Mouse (Mus musculus): ENCODE data around the gene Lrrc36.
A peak's percentile ranks its signal among the peaks of the same experiment; 100 is the strongest.

Lrrc36 gene

DNA sequence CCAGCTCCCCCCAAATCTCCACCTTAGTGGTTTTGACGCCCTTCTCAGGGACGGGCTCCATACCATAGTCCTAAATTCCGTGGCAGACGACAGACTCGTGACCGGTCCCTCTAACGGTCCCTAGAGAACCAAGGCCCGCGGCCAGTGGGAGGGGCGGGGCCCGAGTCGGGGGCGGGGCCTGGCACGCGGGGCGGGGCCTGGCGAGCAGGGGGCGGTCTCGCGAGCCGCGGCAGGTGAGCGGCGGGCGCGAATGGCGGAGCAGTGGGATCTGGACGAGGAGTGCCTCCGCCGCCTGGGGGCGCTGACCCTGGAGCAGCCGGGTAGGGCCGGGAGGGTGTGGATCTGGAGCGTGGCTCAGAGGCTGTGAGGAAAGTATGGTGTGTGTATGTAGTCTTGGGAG, at the start of gene Lrrc36, which contains the start of gene Kctd19:
Gene Lrrc36, plus strand, starts transcription at position 181 of the 400 bp plus-strand sequence.
Gene Kctd19, minus strand, starts transcription at position 112 of the 400 bp plus-strand sequence.
- peak; percentile 56 for DNase-seq

DNA sequence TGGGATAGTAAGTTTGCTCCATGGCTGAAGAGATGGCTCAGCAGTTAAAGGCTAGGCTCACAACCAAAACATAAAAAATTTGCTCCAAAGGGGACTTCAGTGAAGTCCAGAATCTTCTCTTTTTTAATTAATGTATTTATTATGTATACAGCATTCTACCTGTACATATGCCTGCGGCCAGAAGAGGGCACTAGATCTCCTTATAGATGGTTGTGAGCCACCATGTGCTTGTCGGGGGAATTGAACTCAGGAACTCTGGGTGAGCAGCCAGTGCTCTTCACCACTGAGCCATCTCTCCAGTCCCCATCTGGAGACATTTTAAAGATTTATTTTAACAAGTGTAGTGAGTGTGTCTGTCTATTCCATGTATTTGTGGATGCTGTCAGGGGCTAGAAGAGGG, 46.3 kb upstream of the Lrrc36 start:
- peak; percentile 20 to 30 for DNase-seq

DNA sequence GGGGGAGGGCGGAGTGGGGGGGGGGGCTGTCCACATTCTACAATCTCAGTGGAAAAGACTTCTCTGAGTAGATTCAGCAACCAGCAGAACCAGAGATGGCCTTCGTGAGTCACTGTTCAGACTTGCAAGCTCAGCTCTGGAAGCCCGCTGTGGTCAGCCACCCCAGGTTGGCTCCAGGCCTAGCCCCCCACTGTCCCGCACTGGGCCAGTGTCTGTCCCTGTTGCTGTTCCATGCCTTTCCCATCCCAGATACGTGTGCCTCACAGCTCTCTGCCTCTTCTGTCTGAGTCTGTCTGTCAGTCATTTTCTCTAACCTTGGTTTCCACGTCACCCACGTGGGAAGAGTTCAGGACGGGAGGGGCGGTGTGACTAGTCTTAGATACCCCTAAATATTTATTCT, 40.9 kb upstream of the Lrrc36 start:
- no peak for DNase-seq

DNA sequence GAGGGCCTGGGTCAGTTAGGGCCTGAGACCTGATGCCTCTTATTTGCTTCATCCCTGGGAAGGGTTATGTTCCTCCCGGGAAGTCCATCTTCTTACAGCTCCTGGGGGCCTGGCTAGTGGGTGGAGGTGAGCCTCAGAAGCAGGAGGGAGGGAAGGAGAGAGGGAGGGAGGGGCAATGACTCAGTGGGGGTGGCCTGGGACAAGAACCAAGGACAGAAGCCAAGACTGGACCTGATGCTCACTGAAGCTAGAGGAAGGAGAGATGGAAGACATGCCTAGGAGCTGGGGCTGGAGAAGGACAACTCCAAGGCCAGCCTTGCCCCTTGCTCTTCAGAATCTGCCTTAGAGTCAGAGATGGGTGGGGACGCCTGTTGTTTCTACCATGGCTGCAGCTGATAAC, 40.3 kb upstream of the Lrrc36 start, which contains the start of gene Plekhg4:
Gene Plekhg4, plus strand, starts transcription at position 243 of the 400 bp plus-strand sequence.
- DNase-seq, result no peak

DNA sequence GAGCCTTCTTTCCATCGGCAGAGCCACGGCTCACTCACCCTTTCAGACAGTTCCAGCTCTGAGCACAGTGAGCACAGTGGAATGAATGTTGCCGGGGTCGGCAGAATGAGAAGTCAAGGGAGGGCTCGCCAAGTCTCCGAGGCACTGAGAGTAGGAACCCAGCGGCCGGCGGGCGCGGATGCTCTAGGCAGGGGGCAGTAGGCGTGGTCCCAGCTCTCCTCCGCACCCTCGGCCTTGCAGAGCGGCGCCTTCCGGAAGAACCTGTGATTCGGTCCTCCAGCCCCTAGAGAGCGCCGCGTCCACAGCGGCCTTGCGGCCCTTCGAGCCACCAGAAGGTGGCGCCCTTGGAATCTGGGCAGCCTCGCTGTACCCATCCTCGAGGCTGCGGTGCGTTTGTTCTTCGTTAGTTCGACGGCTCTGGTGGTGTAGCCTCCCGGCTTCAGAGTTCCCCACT, 38.8 kb upstream of the Lrrc36 start:
- peak; percentile 67 to 71 for DNase-seq

DNA sequence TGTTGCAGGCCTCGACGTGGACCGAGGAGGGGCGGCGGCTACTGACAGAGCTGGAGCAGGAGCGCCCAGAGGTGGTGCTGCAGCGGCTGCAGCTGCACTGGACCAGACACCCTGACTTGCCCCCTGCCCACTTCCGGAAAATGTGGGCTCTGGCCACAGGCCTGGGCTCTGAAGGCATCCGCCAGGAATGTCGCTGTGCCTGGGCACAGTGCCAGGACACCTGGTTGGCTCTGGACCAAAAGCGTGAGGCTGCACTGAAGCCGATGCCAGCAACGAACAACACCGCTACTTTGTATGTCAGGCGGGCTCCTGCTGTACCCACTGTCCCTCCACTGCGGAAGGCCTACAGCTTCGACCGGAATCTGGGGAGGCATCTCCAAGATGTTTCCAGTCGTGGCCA, 34.7 kb upstream of the Lrrc36 start:
- no peak for DNase-seq

DNA sequence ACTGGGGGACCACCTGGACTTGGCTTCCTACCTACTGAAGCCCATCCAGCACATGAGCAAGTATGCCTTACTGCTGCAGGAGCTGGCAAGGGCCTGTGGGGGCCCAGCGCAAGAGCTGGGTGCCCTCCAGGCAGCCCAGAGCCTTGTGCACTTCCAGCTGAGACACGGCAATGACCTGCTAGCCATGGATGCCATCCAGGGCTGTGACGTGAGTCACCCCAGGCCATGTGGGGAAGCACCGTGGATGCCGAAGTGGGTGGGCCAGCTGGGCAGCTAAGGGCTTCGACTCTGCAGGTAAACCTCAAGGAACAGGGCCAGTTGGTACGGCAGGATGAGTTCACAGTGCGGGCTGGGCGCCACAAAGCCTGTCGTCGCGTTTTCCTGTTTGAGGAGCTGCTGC, 33.1 kb upstream of the Lrrc36 start:
- no peak for DNase-seq

DNA sequence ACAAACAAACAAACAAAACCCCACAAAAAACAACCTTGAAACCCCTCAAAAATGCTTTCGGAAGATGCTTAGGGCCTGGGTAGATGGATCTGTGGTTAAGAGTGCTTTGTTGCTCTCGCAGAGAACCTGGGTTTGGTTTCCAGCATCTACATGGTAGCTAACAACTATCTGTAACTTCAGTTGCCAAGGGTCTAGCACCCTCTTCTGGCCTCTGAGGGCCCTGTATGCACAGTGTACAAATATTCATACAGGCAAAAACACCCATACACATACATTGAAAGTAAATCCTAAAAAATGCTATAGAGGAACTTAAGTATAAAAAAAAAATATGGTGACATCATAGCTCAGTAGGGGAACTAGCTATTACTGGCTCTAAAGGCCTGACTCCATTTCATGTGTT, 29.3 kb upstream of the Lrrc36 start:
- no peak for DNase-seq

DNA sequence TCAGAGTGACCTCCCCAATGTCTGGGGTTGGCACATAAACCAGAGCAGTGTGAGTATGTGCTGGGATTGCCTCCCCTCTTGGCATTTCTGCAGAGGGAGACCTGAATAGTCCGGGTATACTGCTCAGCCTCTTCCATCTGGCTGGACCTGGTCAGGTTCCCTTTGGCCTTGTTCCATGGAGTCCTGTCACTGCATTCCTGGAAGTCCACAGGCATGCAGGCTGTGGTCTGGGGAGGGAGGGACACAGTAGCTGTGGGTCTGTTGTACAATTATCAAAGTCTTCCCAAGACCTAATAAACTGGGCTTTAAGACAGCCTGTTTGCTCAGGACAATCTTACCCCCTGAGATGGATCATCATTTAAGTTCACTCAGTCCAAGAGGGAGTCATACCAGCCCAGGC, 26.2 kb upstream of the Lrrc36 start:
- DNase-seq, result no peak

DNA sequence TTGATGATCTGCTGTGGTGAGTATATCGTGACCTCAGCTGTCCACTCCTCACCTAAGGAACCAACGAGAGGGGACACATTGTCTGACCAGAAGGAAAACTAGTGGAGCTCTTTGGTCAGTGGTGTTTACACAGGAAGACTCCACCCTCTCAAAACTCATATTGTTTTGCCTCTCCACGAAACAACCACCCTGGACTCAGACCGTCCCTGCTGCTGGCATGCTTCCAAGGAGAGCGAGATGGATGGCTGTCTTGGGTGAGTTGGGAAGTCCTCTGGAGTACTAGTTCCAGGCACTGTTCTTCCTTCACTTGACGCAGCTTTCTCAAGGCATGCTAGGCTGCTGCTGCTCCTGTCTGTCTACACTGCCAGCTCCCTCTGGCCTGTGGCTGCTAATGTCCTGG, 24.3 kb upstream of the Lrrc36 start:
- no peak for DNase-seq

DNA sequence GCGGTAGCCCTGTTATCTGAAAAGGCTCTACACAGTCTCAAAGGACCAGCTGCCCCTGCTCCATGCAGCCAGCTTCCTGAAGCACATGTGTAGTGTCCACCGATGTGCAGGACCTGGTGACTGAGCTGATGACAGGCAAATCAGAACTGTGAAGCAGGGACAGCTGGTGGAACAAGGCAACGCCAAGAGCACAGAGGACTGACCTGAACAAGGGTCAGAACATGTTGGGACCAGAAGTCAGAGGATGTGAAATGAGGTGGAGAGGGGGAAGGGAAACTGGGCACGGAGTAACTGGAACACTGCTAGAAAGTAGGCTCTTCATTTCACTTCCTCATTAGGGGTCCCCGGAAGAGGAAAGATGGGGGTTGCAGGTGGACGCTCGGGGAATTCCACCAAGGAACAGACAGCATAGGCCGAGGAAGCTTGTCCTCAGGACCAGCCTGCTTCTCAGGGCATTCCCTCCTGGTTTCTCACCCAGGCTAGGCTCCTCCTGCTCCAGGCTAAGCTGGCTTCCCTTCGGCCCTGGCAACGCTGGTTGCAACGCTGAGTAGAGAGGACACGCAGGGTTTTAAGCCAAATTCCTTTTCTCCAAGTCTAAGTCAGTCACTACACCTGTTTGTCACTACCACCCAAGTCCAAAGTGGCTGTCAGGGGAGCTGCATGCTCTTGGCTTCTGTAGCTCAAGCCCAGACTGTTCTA, 20.1 kb upstream of the Lrrc36 start:
- no peak for DNase-seq

DNA sequence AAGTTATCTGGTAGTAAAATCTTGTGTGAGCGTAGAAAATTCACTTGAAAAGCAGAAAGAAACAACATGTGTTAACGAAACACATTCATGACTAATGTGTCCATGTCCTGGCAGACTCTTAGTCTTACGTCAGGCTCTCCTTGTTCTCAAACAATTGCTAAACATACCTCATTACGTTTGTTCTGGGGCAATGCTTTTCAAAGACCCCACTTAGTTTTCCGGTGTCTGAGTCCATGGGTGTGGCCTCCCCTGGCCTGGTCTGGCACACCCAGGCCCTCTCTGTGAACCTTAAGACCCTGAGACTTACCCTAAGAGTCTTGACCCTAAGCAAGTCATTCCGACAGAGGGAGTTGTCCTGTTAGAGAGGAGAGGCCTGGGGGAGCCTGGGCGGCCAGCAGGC, 19.5 kb upstream of the Lrrc36 start:
- DNase-seq, result no peak

DNA sequence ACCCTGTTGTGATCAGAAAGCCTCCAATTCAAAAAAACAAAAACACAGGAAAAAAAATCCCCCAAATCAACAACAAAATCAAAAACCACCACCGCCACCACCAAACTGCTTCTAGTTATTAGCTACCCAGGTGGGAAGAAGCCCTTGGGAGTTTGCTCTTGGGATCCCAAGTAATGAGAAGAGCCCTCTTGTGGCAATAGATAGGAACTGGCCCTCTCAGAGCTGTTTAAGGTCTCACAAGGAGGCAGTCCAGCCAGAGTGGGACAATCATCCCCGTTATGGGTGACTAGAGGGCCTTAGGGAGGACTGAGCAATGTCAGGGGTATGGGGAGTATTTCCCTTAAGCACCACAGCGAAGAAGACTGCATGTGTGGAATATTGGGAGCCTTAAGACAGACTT, 15.6 kb upstream of the Lrrc36 start:
- DNase-seq, result peak; percentile 27 to 40

DNA sequence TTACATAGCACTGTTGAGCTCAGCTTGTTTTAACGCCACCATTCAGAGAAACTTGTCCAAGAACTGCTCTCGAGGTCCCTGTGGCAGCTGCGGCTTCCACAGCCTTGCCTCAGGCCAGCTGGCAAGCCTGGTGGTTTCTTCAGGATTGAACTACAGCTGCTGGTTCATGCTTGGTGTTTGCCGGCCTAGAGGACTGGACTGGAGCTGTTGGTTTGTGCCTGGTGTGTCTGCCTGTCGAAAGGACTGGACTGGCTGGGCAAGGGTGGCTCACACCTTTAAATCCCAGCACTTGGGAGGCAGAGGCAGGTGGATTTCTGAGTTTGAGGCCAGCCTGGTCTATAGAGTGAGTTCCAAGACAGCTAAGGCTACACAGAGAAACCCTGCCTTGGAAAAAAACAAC, 13.4 kb upstream of the Lrrc36 start:
- no peak for DNase-seq

DNA sequence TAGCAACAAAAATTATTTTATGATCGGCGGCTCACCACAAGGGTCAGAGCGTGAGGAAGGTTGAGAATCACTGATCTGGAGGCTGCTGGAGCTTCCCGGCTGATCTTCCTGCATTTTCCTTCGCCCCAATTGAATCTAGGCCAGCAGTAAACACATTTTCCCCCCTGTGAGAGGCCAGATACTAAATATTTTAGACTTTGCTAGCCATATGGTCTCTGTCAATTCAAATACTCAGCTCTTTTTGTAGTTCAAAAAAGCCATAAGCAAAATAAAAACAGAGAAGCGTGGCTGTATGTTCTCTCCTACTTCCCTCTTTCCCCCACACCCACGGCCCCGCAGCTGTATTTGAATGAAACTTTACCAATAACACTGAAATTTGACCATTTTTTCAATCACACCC, 9.9 kb upstream of the Lrrc36 start:
- DNase-seq, result no peak

DNA sequence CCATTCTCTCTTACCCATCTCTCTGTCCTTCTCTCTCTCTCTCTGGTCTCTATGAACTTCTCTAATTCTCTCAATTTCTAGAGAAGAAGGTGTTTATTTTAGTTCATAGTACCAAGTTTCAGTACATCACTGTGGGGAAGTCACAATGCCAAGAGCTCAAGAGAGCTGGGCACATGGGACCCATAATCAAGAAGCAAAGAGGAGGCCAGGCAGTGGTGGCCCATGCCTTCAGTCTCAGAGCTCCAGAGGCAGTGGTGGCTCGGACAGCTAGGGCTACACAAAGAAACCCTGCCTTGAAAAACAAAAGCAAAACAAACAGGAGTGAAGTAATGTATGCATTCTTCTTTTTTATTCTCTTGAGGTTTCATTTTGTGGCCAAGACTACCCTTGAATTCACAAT, 8.9 kb upstream of the Lrrc36 start:
- DNase-seq, result no peak

DNA sequence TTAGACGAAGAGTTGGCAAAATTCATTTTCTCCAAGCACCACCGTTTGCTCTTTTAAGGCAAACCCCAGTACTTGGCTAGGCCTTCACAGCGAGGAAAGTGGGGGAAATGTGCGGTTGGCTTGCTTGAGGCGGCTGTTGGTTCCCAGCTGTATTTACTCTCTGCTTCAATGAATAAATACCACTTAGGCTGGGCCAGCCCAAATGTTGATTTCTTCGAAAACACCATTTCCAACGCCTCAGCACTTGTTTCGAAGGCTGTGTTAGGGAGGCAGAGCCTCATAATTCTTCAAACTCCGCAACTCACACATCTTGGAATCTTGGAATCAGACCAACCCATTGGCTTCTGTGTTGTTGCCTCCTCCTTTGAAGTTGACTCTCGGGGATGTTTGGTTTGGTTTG, 7.0 kb upstream of the Lrrc36 start:
- DNase-seq, result no peak

DNA sequence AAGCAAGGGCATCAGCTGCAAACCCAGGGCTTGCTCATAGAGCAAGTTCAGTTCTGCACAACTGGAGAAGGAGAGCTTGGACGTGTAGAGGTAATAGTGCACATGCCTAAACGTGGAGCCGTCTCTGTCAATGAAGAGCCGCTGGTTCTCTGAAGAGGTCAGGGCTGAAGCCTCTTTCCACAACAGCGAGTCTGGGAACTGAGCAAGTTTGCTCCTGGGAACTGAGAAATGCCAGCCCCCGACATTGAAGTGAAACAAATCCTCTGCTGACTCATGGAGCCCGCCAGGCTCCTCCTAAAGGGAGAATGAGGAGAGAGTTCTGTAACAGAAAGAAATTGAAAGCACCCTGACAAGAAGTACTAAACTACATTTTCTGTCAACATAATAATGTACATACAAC, 5.0 kb upstream of the Lrrc36 start:
- no peak for DNase-seq

DNA sequence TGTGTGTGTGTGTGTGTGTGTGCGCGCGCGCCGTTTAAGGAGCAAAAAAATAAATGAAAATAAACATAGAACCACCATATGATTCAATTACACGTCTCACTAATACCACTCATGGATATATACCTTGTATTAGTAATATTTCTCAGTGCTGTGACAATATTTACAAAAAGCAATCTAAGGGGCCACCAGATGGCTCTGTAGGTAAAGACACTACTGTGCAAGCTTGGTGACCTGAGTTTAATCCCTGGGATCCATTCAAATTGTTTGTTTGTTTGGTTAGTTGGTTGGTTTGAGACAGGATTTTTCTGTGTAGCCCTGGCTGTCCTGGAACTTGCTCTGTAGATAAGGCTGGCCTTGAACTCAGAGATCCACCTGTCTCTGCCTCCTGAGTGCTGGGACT, 3.4 kb upstream of the Lrrc36 start:
- DNase-seq, result no peak

DNA sequence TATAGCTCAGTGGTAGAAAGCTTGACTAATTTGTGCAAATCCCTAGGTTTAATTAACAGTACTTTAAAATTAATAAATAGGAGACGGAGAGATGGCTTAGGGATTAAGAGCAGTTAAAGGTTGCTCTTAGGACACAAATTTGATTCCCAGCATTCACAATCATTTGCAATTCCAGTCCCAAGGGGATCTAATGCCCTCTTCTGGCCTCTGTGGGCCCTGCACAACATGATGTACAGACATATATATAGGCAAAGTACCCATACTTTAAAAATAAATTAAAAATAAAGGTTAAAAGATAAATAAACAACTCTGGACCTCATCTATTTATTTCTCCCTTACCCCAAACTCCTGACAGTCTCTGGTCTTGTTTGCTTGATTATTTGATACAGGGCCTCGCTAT, 5.6 kb downstream of the Lrrc36 start:
- DNase-seq, result peak; percentile 34 to 46

DNA sequence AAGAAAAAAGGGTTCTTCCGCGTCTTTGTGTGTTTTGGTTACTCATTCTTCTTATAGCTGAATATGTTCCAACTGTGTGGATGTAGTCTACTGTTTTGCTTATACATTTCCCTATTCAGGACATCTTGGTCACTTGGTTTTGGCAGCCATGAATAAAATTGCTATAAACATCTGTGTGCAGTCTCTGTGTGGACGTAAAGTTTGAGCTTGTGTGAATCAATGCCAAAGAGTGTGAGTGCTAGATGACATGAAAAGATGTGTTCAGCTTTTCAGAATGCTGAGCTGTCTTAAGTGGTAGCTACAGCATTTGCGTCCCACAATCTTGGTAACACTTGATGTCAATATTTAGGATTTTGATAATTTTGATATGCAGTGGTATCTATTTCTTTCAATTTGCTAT, 6.4 kb downstream of the Lrrc36 start:
- DNase-seq, result no peak

DNA sequence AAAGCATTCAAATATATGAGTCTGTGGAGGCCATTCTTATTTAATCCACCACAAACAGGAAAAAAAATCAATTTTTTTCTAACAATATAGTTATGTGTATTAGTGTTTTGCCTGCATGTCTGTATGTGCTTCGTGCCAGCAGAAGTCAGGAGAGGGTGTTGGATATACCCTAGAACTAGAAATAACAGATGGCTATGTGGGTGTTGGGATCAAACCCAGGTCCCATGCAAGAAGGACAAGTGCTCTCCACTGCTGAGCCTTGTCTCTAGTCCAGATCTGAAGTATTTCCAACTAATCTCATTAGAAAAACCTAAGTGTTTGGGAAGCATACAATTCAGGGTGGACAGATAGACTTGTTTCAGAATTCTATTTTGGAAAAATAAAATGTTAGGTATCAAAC, 8.6 kb downstream of the Lrrc36 start:
- DNase-seq, result no peak

DNA sequence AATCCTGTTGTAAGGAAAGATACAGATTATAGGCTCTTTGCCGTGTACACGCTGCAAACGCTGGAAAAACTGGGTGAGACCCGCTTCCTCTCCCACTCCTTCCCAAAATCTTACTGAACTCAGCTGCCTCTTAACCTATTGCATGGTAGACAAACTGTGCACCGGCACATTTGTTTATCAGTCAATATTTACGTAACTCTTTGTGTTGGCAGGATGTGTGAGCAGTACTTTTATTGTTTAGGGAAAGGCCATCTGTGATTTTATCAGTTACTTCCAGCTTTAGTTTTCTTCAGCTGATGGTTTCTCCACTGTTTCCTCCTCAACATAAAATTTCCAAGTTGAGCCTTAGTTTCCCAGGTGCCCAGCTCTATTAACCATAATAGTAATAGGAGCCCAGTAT, 13.5 kb downstream of the Lrrc36 start:
- no peak for DNase-seq

DNA sequence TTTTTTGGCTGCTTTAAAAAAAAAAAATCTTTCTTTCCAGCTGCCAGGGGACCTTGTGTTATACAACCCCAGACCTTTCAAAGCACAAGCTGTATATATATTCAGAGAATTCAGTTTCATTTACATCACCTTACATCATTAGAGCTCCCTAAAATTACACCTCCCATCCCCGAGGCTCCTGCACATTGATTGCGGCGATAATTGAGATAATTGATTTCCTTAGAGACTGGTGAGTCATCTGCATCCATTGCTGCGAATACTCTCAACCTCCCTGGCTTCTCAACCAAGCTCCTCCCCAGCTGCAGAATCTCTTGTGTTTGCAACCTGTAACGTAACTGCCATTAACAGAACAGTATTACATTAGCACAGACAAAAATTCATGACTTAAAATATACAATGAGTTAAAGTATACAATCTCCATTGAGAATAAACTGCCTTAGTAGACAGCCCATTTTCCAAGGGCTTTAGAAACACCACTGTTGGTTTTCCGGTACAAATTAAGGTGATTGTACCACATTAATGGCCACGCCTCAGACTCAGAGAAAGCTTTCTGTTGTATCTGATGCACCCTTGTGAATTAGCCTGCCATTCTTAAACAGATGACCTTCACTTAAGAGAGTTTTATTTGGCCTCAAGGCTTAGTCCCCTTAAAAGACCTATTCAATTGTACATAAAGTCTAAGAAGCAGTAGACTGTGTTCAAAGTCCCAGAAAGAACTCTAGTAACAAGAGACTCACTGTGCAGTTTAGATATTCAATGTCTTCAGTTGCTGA, 18.6 kb downstream of the Lrrc36 start:
- no peak for DNase-seq

All from B cell, adult 2 months (primary cell).